Mouse (Mus musculus): Measurements from ENCODE around the gene Bbx.
A peak's percentile ranks its signal among the peaks of the same experiment; 100 is the strongest.

Bbx gene

GRCm38 (mm10) chr16:50432062-50432878 lies at the start of gene Bbx:
Bbx (minus strand) TSS chr16:50432390.
- DNase-seq (ENCODE audit: low read depth): peak; percentile 99

GRCm38 (mm10) chr16:50481892-50482291 lies 49.7 kb upstream of the Bbx start:
- no peak for DNase-seq (ENCODE audit: low read depth)

GRCm38 (mm10) chr16:50481341-50481740 lies 49.2 kb upstream of the Bbx start:
- no peak for DNase-seq (ENCODE audit: low read depth)

GRCm38 (mm10) chr16:50478695-50479094 lies 46.5 kb upstream of the Bbx start:
- DNase-seq (ENCODE audit: low read depth): no peak

- DNase-seq (ENCODE audit: low read depth): no peak
Measured at GRCm38 (mm10) chr16:50477628-50478027, 45.4 kb upstream of the Bbx start.

- DNase-seq (ENCODE audit: low read depth): no peak
Measured at GRCm38 (mm10) chr16:50462226-50462870, 30.2 kb upstream of the Bbx start.

- no peak for DNase-seq (ENCODE audit: low read depth)
Measured at GRCm38 (mm10) chr16:50459146-50459545, 27.0 kb upstream of the Bbx start.

GRCm38 (mm10) chr16:50456053-50456452 lies 23.9 kb upstream of the Bbx start:
- no peak for DNase-seq (ENCODE audit: low read depth)

- no peak for DNase-seq (ENCODE audit: low read depth)
Measured at GRCm38 (mm10) chr16:50449086-50449485, 16.9 kb upstream of the Bbx start.

- DNase-seq (ENCODE audit: low read depth): no peak
Measured at GRCm38 (mm10) chr16:50445014-50445413, 12.8 kb upstream of the Bbx start.

GRCm38 (mm10) chr16:50438816-50439215 lies 6.6 kb upstream of the Bbx start:
- DNase-seq (ENCODE audit: low read depth): no peak

- no peak for DNase-seq (ENCODE audit: low read depth)
Measured at GRCm38 (mm10) chr16:50437788-50438187, 5.6 kb upstream of the Bbx start.

- no peak for DNase-seq (ENCODE audit: low read depth)
Measured at GRCm38 (mm10) chr16:50437331-50437730, 5.1 kb upstream of the Bbx start.

GRCm38 (mm10) chr16:50431011-50431981 lies 894 bp downstream of the Bbx start:
- peak; percentile 74 for DNase-seq (ENCODE audit: low read depth)

GRCm38 (mm10) chr16:50430515-50430877 lies 1.7 kb downstream of the Bbx start:
- DNase-seq (ENCODE audit: low read depth): peak; percentile 70

- no peak for DNase-seq (ENCODE audit: low read depth)
Measured at GRCm38 (mm10) chr16:50429692-50430514, 2.3 kb downstream of the Bbx start.

GRCm38 (mm10) chr16:50428871-50429691 lies 3.1 kb downstream of the Bbx start:
- DNase-seq (ENCODE audit: low read depth): peak; percentile 32

- DNase-seq (ENCODE audit: low read depth): no peak
Measured at GRCm38 (mm10) chr16:50420130-50420529, 12.1 kb downstream of the Bbx start.

GRCm38 (mm10) chr16:50415406-50415805 lies 16.8 kb downstream of the Bbx start:
- no peak for DNase-seq (ENCODE audit: low read depth)

- no peak for DNase-seq (ENCODE audit: low read depth)
Measured at GRCm38 (mm10) chr16:50402851-50403250, 29.3 kb downstream of the Bbx start.

- no peak for DNase-seq (ENCODE audit: low read depth)
Measured at GRCm38 (mm10) chr16:50399775-50400174, 32.4 kb downstream of the Bbx start.

Data from naive thymus-derived CD4-positive, alpha-beta T cell, adult 2 months (primary cell).